15 mouse cellular contexts compared by ENCODE assay signal in the genomic region with DNA sequence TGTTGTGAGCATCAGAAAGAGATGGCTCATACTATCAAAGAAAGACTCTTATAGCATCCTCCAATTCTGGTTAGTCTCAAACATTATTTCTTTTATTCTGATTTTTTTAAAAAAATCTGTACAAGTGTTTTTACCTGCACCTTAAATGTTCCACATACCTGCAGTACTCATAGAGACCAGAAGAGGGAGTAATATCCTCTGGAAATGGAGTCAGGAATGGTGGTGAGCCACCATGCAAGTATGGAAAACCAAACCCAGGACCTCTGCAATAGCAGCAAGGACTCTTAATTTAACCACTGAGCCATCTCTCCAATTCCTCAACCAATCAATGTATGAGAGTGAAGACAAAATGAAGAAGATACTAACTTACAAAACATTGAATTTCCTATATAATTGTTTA. TPM values are rescaled to one million over a fixed set of nuclear protein-coding genes. Genes with fewer than 3 reads are reported as not detected.
DNase-seq lines count a peak whose midpoint lies in the region; ATAC-seq and TF ChIP-seq lines count a peak whose summit lies in the region.
"Had no signal": no experiment of that assay in that cellular context is flagged by ENCODE, and none has a peak within 500 bp of the region (broad histone marks: within the 10 kb centered on the region; RNA-seq: fewer than 3 reads in every experiment).

No protein-coding gene starts in this region.

- no peaks in the 10 kb centered on the region for H3K4me1 ChIP-seq in kidney, postnatal 0 days (replicated peaks; ENCODE audit: insufficient read depth, low read length)
- H3K4me1 ChIP-seq: kidney, embryonic 15.5 days had no signal

- H3K27me3 ChIP-seq in kidney, postnatal 0 days (ENCODE audit: insufficient read depth, low read length), result no peaks in the 10 kb centered on the region
- H3K27me3 ChIP-seq: hindbrain, embryonic 12.5 days; kidney, embryonic 15.5 days; limb, embryonic 15.5 days had no signal

- TF ChIP-seq POLR2A in brain, embryonic 14.5 days (IDR thresholded peaks at IDR 0.05; ENCODE audit: borderline replicate concordance, extremely low read depth, insufficient read depth, insufficient read length, poor library complexity, severe bottlenecking), result no peak

- H3K36me3 ChIP-seq in kidney, postnatal 0 days (ENCODE audit: insufficient read depth, low read length), result no peaks in the 10 kb centered on the region
- H3K36me3 ChIP-seq: hindbrain, embryonic 12.5 days; kidney, embryonic 15.5 days; limb, embryonic 15.5 days had no signal

- no peak overlapping the region for H3K27ac ChIP-seq in kidney, postnatal 0 days
- H3K27ac ChIP-seq: hindbrain, embryonic 12.5 days; kidney, embryonic 15.5 days; limb, embryonic 15.5 days had no signal

- no peak overlapping the region for H3K4me3 ChIP-seq in kidney, postnatal 0 days (replicated peaks; ENCODE audit: low read depth, low read length)
- H3K4me3 ChIP-seq: hindbrain, embryonic 12.5 days; kidney, embryonic 15.5 days; limb, embryonic 15.5 days had no signal

- peak; percentile 41; the same call in 1 of the 2 replicates for TF ChIP-seq CTCF in kidney, postnatal 0 days (IDR thresholded peaks at IDR 0.05; ENCODE audit: low read depth)
- peak; percentile 37; the same call in 1 of the 2 replicates for TF ChIP-seq CTCF in brain, embryonic 14.5 days (IDR thresholded peaks at IDR 0.05; ENCODE audit: borderline replicate concordance, extremely low read depth, insufficient read depth, insufficient read length)

- ATAC-seq in kidney, postnatal 0 days (replicated peaks; ENCODE audit: low FRiP score, low read depth), result no peak
- no peak for ATAC-seq in activated CD4-positive, CD25-positive, alpha-beta regulatory T cell, adult 4 months

- DNase-seq in kidney, postnatal 0 days (ENCODE audit: low spot score), result no peak
- DNase-seq in kidney, postnatal 25 days, result no peak
- DNase-seq in 3T3-L1 (ENCODE audit: low read depth, low spot score) (peak; percentile 29), 416B (ENCODE audit: low read depth) (peak; percentile 19)
- no peak for DNase-seq in brain, embryonic 14.5 days (ENCODE audit: low read depth)
- no peak for DNase-seq in spleen, postnatal 4 days (ENCODE audit: low spot score in 2 of 2)
- no peak for DNase-seq in adrenal gland, postnatal 14 days
- DNase-seq: cerebellum, postnatal 25 days; thymus, adult 2 months had no signal

- no peak overlapping the region for H3K4me2 ChIP-seq in kidney, postnatal 0 days (ENCODE audit: low read length)
- H3K4me2 ChIP-seq: heart, embryonic 11.5 days; hindbrain, embryonic 12.5 days; kidney, embryonic 15.5 days; limb, embryonic 15.5 days had no signal

- H3K9me3 ChIP-seq in kidney, postnatal 0 days (replicated peaks; ENCODE audit: low read length), result no peaks in the 10 kb centered on the region
- H3K9me3 ChIP-seq: hindbrain, embryonic 12.5 days; kidney, embryonic 15.5 days; limb, embryonic 15.5 days had no signal

- no peak overlapping the region for H3K9ac ChIP-seq in kidney, postnatal 0 days (ENCODE audit: low read depth, low read length)
- H3K9ac ChIP-seq: hindbrain, embryonic 12.5 days; kidney, embryonic 15.5 days; limb, embryonic 15.5 days had no signal

RNA-seq across cellular contexts. Expression of gene Il9r, which starts 47.3 kb away (rescaled TPM):
- not detected in 2 replicates for polyA plus RNA-seq in kidney, postnatal 0 days (2015; fragmentation: Nextera tagmentation; extraction: Ambion mirVana)
- 0.11 TPM in 1 of 2 replicates, not detected in the other for polyA plus RNA-seq in brain, embryonic 14.5 days (2012; rRNA removed)
- polyA plus RNA-seq in activated CD4-positive, CD25-positive, alpha-beta regulatory T cell, adult 4 months (2017; shearing (Covaris generic)), result 1 to 10 TPM; 4.5 to 7.1 TPM
- total RNA-seq in adrenal gland, postnatal 14 days (2021), result 0.41 and 0.53 TPM in 2 replicates
- total RNA-seq: layer of hippocampus, postnatal 14 days had no signal
- polyA plus RNA-seq: heart, embryonic 11.5 days; hindbrain, embryonic 12.5 days; kidney, embryonic 15.5 days had no signal

RNA-seq across cellular contexts. Expression of gene Snrnp25, which starts 52.4 kb away (rescaled TPM):
- 49.5 and 49.6 TPM in 2 replicates for polyA plus RNA-seq in kidney, postnatal 0 days (2015; fragmentation: Nextera tagmentation; extraction: Ambion mirVana)
- polyA plus RNA-seq in brain, embryonic 14.5 days (2012; rRNA removed), result 38.8 and 52.4 TPM in 2 replicates
- polyA plus RNA-seq in activated CD4-positive, CD25-positive, alpha-beta regulatory T cell, adult 4 months (2017; shearing (Covaris generic)), result 10 to 100 TPM; 70.5 to 73.4 TPM
- 19.7 and 20.8 TPM in 2 replicates for total RNA-seq in adrenal gland, postnatal 14 days (2021)

Comparison
In these comparisons a context has a peak if more than half of its experiments do, and no peak if none do; other contexts are left out.
1. DNase-seq: peak in 3T3-L1 (single experiment) and 416B (single experiment); none in kidney, postnatal 0 days (single experiment), kidney, postnatal 25 days (0 of 2), brain, embryonic 14.5 days (single experiment), spleen, postnatal 4 days (0 of 2) and adrenal gland, postnatal 14 days (single experiment).